Mouse (Mus musculus): ENCODE data around the gene Fam20a. TPM values are rescaled to one million over a fixed set of nuclear protein-coding genes. Genes with fewer than 3 reads are reported as not detected.
A peak's percentile ranks its signal among the peaks of the same experiment; 100 is the strongest.

Gene Fam20a
- polyA plus RNA-seq, 1 experiment from 2014 or later, result 1.9 TPM

DNA sequence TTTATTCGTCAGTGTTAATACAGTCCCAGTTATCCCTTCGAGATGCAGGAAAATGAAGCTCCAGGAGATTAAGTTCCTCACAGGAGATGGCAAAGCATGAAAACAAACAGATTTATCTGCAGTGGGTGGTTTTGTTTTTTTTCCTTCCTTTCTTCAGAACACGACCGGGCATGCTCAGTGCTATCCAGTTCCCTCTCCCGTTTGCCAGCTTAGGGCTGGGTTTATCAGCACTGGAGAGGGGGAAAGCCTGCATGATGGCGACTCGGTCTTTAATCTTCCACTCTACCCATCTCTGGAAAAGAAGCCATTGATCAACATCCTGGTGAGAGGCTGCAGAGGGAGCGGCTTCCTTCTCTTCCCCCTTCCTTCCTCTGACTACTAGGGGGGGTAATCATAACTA, 72.9 kb downstream of the Fam20a start, which contains the start of gene Prkar1a:
TSS of gene Prkar1a (plus strand) at position 200 of the 400 bp plus-strand sequence.
- WGBS, result 27% methylated on average over 8 of the region's 8 CpGs
- no peaks in the 10 kb centered on the region for H3K9me3 ChIP-seq (ENCODE audit: control insufficient read depth, low read length)
- no peak for ATAC-seq (ENCODE audit: low FRiP score, low TSS enrichment)
- peak within 1 kb of the TSS; percentile 84 for H3K4me2 ChIP-seq (replicated peaks; ENCODE audit: low read depth, low read length)
- H3K9ac ChIP-seq (ENCODE audit: low read depth, low read length), result peak within 1 kb of the TSS; percentile 97
- no peaks in the 10 kb centered on the region for H3K27me3 ChIP-seq (ENCODE audit: control insufficient read depth, insufficient read depth, low read length)
- H3K36me3 ChIP-seq (ENCODE audit: control insufficient read depth, insufficient read depth, low read length), result peaks cover 10% of the 10 kb centered on the region; the same call in 1 of the 2 replicates
- peaks cover 22% of the 10 kb centered on the region for H3K4me1 ChIP-seq (ENCODE audit: control insufficient read depth, insufficient read depth, low read length)
- H3K4me3 ChIP-seq (ENCODE audit: low read length), result peak within 1 kb of the TSS; percentile 69
- H3K27ac ChIP-seq (ENCODE audit: low read depth, low read length), result peak within 1 kb of the TSS; percentile 97; the same call in 1 of the 2 replicates

DNA sequence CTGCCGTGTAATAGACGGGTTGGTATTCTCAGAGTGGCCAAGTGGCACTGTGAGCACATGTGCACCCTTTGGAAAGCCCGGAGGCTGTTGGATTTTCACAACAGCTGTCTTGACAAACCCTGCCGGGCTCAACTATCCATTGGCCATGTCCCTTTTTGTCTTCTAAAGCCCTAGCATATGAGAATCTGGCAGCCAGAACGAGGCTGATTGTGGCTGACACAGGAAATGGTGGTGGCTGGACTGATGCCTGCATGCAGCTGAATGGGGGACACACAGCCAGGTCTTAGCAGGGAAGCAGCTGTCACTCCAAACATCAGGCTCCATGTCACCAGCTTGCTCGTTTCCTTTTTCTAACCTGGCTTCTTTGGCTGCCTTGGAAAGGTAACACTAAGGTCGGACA, 73.6 kb downstream of the Fam20a start:
- Histone ChIP-seq H3K9me3 (ENCODE audit: control insufficient read depth, low read length) (no peaks in the 10 kb centered on the region), H3K27ac (ENCODE audit: low read depth, low read length) (no peak overlapping the region), H3K9ac (ENCODE audit: low read depth, low read length) (no peak overlapping the region), H3K4me2 (replicated peaks; ENCODE audit: low read depth, low read length) (no peak overlapping the region), H3K4me1 (ENCODE audit: control insufficient read depth, insufficient read depth, low read length) (peaks cover 22% of the 10 kb centered on the region), H3K36me3 (ENCODE audit: control insufficient read depth, insufficient read depth, low read length) (peaks cover 3% of the 10 kb centered on the region; the same call in 1 of the 2 replicates), H3K27me3 (ENCODE audit: control insufficient read depth, insufficient read depth, low read length) (no peaks in the 10 kb centered on the region), H3K4me3 (ENCODE audit: low read length) (no peak overlapping the region)
- ATAC-seq (ENCODE audit: low FRiP score, low TSS enrichment), result no peak
- WGBS, result 54% methylated on average over 7 of the region's 7 CpGs

DNA sequence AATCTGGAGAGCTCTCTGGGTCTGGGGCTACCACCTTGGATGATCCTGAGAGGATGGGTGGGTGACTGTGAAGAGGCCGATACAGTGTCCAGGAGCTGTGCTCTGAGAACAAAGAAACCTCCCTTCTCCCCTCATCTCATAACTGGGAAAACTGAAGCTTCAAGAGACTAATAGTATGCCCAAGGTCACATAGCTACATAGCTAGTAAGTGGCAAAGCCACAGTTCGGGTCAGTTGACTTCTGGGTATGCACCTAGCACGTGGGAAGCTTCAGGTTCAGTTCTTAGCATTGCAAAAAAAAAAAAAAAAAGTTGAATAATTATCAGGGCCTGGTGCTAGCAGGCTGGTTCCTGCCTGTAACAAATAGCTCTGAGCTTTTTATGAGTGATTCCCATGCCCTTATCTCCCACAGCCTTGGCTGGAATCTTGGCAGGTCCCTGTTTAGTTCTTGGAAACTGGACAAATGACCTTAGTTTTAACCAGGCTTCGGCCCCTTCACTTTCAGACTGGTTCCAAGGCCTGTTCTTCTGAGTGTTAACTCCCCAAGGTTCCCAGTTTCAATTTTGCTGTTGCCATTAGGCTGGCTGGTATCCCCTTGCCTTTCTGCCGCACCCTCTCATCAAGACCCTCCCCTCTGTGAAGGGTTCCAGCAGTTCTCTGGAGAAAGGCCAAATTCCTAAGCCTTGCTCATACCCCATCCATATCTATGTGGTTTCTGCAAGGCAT, 80.4 kb downstream of the Fam20a start:
- Histone ChIP-seq H3K4me3 (ENCODE audit: low read length) (no peak overlapping the region), H3K4me1 (ENCODE audit: control insufficient read depth, insufficient read depth, low read length) (no peaks in the 10 kb centered on the region), H3K27ac (ENCODE audit: low read depth, low read length) (no peak overlapping the region), H3K4me2 (replicated peaks; ENCODE audit: low read depth, low read length) (no peak overlapping the region), H3K9ac (ENCODE audit: low read depth, low read length) (no peak overlapping the region), H3K27me3 (ENCODE audit: control insufficient read depth, insufficient read depth, low read length) (no peaks in the 10 kb centered on the region), H3K36me3 (ENCODE audit: control insufficient read depth, insufficient read depth, low read length) (no peaks in the 10 kb centered on the region), H3K9me3 (ENCODE audit: control insufficient read depth, low read length) (no peaks in the 10 kb centered on the region)
- 83% methylated on average over 5 of the region's 5 CpGs for WGBS
- no peak for ATAC-seq (ENCODE audit: low FRiP score, low TSS enrichment)

DNA sequence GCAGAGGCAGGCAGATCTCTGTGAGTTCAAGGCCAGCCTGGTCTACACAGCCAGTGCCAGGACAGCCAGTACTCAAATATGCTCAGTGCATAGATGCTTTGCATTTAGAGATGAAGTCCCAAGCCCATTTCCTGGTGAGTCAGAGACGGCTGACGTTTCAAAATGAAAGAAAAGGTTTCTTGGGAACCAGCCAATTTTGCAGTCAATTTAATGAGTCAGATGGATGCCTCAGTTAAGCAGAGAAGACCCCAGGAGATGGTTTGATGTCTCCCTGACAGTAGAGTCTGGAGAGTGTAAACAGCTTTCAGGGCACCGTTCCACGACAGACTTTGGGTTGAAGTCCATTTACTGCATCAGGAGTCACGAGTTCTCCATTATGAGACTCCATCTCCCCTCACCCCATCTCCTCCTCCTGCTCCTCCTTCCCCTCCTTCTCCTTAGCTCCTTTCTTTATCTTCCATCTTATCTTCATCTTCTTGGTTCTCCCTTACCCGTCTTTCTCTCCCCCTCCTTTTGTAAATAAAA, 86.1 kb downstream of the Fam20a start:
- no peaks in the 10 kb centered on the region for H3K4me1 ChIP-seq (ENCODE audit: control insufficient read depth, insufficient read depth, low read length)
- no peaks in the 10 kb centered on the region for H3K36me3 ChIP-seq (ENCODE audit: control insufficient read depth, insufficient read depth, low read length)
- no peaks in the 10 kb centered on the region for H3K9me3 ChIP-seq (ENCODE audit: control insufficient read depth, low read length)
- no peak for ATAC-seq (ENCODE audit: low FRiP score, low TSS enrichment)
- no peak overlapping the region for H3K4me2 ChIP-seq (replicated peaks; ENCODE audit: low read depth, low read length)
- no peak overlapping the region for H3K4me3 ChIP-seq (ENCODE audit: low read length)
- no peaks in the 10 kb centered on the region for H3K27me3 ChIP-seq (ENCODE audit: control insufficient read depth, insufficient read depth, low read length)
- WGBS, result 62% methylated on average over 6 of the region's 6 CpGs
- H3K9ac ChIP-seq (ENCODE audit: low read depth, low read length), result no peak overlapping the region
- H3K27ac ChIP-seq (ENCODE audit: low read depth, low read length), result no peak overlapping the region

DNA sequence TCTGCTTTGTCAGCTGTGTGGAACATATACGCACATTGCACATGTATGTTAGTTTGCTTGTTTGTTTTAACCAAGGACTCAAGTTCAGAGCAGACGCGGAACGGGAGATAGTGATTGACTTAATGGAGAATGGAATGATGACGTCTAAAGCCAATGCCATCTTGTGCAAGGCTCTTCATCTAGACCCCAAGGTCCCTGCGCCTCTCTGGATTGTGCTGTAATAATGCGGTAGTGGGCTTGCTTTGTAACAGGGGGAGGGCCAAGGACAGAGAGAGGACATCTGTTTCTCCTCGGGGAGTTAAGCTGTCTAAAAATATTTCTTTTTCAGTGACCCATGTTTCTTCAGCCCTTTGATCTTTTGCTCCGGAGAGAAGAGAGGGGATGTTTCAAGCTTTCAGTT, 87.2 kb downstream of the Fam20a start:
- Histone ChIP-seq H3K27me3 (ENCODE audit: control insufficient read depth, insufficient read depth, low read length) (no peaks in the 10 kb centered on the region), H3K27ac (ENCODE audit: low read depth, low read length) (no peak overlapping the region), H3K4me2 (replicated peaks; ENCODE audit: low read depth, low read length) (no peak overlapping the region), H3K36me3 (ENCODE audit: control insufficient read depth, insufficient read depth, low read length) (no peaks in the 10 kb centered on the region), H3K4me1 (ENCODE audit: control insufficient read depth, insufficient read depth, low read length) (no peaks in the 10 kb centered on the region), H3K9me3 (ENCODE audit: control insufficient read depth, low read length) (no peaks in the 10 kb centered on the region), H3K4me3 (ENCODE audit: low read length) (no peak overlapping the region), H3K9ac (ENCODE audit: low read depth, low read length) (no peak overlapping the region)
- ATAC-seq (ENCODE audit: low FRiP score, low TSS enrichment), result peak; percentile 35; the same call in 1 of the 2 replicates
- 44% methylated on average over 9 of the region's 9 CpGs for WGBS

DNA sequence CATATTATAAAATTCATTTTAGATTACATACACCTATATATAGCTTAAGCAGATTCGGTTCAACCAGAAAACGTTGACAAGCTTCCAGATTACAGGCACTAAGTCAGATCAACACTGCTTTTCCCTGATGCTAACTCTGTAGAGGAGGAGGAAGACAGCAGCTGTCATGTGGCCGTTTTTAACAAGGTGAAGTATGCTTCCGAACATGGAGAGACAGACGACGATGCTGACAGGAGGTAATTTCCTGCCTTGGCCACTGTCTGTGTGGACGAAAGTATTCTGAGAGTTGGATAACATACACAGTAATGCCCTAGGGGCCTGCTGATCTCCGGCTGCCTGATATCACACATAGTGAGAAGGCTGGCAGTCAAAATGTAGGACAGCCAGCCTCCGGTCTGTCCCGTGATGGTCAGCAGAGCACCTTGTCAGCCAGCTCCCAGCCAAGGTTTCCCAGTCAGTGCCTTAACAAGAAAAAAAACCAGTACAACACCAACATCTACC, 93.0 kb downstream of the Fam20a start:
- no peaks in the 10 kb centered on the region for H3K27me3 ChIP-seq (ENCODE audit: control insufficient read depth, insufficient read depth, low read length)
- H3K27ac ChIP-seq (ENCODE audit: low read depth, low read length), result no peak overlapping the region
- no peaks in the 10 kb centered on the region for H3K4me1 ChIP-seq (ENCODE audit: control insufficient read depth, insufficient read depth, low read length)
- 46% methylated on average over 10 of the region's 10 CpGs for WGBS
- H3K9ac ChIP-seq (ENCODE audit: low read depth, low read length), result no peak overlapping the region
- no peaks in the 10 kb centered on the region for H3K36me3 ChIP-seq (ENCODE audit: control insufficient read depth, insufficient read depth, low read length)
- H3K4me3 ChIP-seq (ENCODE audit: low read length), result no peak overlapping the region
- no peak for ATAC-seq (ENCODE audit: low FRiP score, low TSS enrichment)
- no peaks in the 10 kb centered on the region for H3K9me3 ChIP-seq (ENCODE audit: control insufficient read depth, low read length)
- H3K4me2 ChIP-seq (replicated peaks; ENCODE audit: low read depth, low read length), result no peak overlapping the region

DNA sequence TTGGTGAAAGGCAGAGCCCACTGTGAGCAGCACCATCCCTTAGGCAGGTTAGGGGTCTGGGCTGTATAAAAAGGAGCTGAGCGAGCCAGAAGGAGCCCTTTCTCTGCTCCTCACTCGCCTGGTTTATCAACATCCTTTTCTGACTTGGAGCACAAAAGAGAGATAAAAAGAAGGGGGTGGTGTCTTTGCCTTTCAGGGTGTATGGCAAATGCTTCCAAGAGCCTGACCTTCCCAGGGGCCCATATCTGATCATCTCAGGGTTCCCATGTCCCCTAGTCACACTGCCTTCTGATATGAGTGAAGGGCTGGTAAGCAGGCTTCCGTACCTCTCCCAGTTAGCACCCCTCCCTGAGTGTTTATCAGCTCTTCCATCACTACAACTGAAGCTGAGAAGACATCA, 94.0 kb downstream of the Fam20a start:
- H3K4me1 ChIP-seq (ENCODE audit: control insufficient read depth, insufficient read depth, low read length), result peaks cover 1% of the 10 kb centered on the region; the same call in 1 of the 2 replicates
- H3K9ac ChIP-seq (ENCODE audit: low read depth, low read length), result no peak overlapping the region
- no peaks in the 10 kb centered on the region for H3K27me3 ChIP-seq (ENCODE audit: control insufficient read depth, insufficient read depth, low read length)
- no peaks in the 10 kb centered on the region for H3K9me3 ChIP-seq (ENCODE audit: control insufficient read depth, low read length)
- no peak overlapping the region for H3K4me2 ChIP-seq (replicated peaks; ENCODE audit: low read depth, low read length)
- H3K4me3 ChIP-seq (ENCODE audit: low read length), result no peak overlapping the region
- 91% methylated on average over 3 of the region's 3 CpGs for WGBS
- H3K36me3 ChIP-seq (ENCODE audit: control insufficient read depth, insufficient read depth, low read length), result no peaks in the 10 kb centered on the region
- ATAC-seq (ENCODE audit: low FRiP score, low TSS enrichment), result no peak
- H3K27ac ChIP-seq (ENCODE audit: low read depth, low read length), result no peak overlapping the region

DNA sequence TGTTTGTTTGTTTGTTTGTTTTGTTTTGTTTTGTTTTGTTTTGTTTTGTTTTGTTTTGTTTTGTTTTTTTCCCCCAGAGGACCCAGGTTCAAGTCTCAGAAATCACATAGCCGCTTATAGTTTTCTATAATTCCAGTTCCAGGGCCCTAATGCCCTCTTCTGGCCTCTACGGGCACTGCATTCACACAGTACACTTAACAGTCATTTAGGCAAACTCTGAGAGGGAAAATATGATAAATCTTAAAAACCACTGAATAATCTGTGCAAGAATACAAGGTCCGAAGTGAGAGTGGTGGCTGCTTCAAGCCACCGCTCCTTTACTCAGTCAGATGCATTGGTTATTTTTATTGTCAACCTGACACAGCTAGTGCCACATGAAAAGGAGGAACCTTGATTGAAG, 94.4 kb downstream of the Fam20a start:
- WGBS, result 89% methylated on average over 4 of the region's 4 CpGs
- Histone ChIP-seq H3K27ac (ENCODE audit: low read depth, low read length) (no peak overlapping the region), H3K4me1 (ENCODE audit: control insufficient read depth, insufficient read depth, low read length) (peaks cover 6% of the 10 kb centered on the region), H3K27me3 (ENCODE audit: control insufficient read depth, insufficient read depth, low read length) (no peaks in the 10 kb centered on the region), H3K4me3 (ENCODE audit: low read length) (no peak overlapping the region), H3K4me2 (replicated peaks; ENCODE audit: low read depth, low read length) (no peak overlapping the region), H3K36me3 (ENCODE audit: control insufficient read depth, insufficient read depth, low read length) (no peaks in the 10 kb centered on the region), H3K9ac (ENCODE audit: low read depth, low read length) (no peak overlapping the region), H3K9me3 (ENCODE audit: control insufficient read depth, low read length) (no peaks in the 10 kb centered on the region)
- ATAC-seq (ENCODE audit: low FRiP score, low TSS enrichment), result no peak

DNA sequence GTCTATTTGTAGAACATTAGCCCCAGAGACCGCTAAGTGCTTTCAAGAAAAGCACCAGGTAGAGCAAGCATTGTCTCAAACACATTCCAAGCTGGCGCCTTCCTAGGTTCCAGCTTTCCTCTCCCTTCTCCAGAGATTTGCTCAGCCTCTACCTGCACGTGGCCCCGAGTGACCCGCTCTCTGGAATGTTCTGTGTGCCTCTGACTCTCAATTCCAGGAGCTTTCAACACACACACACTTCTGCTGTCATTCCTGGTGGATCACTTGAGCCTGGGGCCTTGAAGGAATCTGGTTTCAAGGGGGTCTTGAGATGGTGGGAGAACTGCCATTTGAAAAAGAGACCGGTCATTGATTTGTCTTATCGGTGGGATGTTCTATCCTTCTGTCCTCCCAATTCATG, 98.8 kb downstream of the Fam20a start:
- peaks cover 10% of the 10 kb centered on the region for H3K4me1 ChIP-seq (ENCODE audit: control insufficient read depth, insufficient read depth, low read length)
- no peak overlapping the region for H3K4me3 ChIP-seq (ENCODE audit: low read length)
- 85% methylated on average over 7 of the region's 7 CpGs for WGBS
- H3K27me3 ChIP-seq (ENCODE audit: control insufficient read depth, insufficient read depth, low read length), result no peaks in the 10 kb centered on the region
- ATAC-seq (ENCODE audit: low FRiP score, low TSS enrichment), result no peak
- H3K4me2 ChIP-seq (replicated peaks; ENCODE audit: low read depth, low read length), result no peak overlapping the region
- no peak overlapping the region for H3K9ac ChIP-seq (ENCODE audit: low read depth, low read length)
- no peaks in the 10 kb centered on the region for H3K9me3 ChIP-seq (ENCODE audit: control insufficient read depth, low read length)
- no peaks in the 10 kb centered on the region for H3K36me3 ChIP-seq (ENCODE audit: control insufficient read depth, insufficient read depth, low read length)
- no peak overlapping the region for H3K27ac ChIP-seq (ENCODE audit: low read depth, low read length)
